Mouse (Mus musculus) forebrain, embryonic 16.5 days (tissue): ENCODE measurements around the gene Rab11a. TPM values are rescaled to one million over a fixed set of nuclear protein-coding genes. Genes with fewer than 3 reads are reported as not detected.

Experiments used
- ATAC-seq: fragments of 200-750 bp; cut with Nextera tagmentation; 2 replicates; pipeline ENCODE4 v1.8.0; 2017; ENCODE audit warnings: mild to moderate bottlenecking, moderate library complexity
- H3K27ac ChIP-seq: fragments of 300-500 bp; sonication (generic); 2 replicates; pipeline ENCODE4 v1.5.1; 2014; ENCODE audit warnings: low read length, control low read depth
- H3K27me3 ChIP-seq: fragments of 300-500 bp; sonication (generic); replicated peaks from 2 replicates; pipeline ENCODE4 v1.6.1; 2014; ENCODE audit warnings: low read length; ENCODE audit not compliant: control insufficient read depth, insufficient read depth
- H3K36me3 ChIP-seq: fragments of 300-500 bp; sonication (generic); 2 replicates; pipeline ENCODE4 v1.6.1; 2014; ENCODE audit not compliant: control insufficient read depth, insufficient read depth
- H3K4me1 ChIP-seq: fragments of 300-500 bp; sonication (generic); replicated peaks from 2 replicates; pipeline ENCODE4 v1.6.1; 2014; ENCODE audit warnings: low read length; ENCODE audit not compliant: control insufficient read depth, insufficient read depth
- H3K4me2 ChIP-seq: fragments of 300-500 bp; sonication (generic); 2 replicates; pipeline ENCODE4 v1.6.1; 2014; ENCODE audit warnings: mild to moderate bottlenecking, low read length, control low read depth
- H3K4me3 ChIP-seq: fragments of 300-500 bp; sonication (generic); replicated peaks from 2 replicates; pipeline ENCODE4 v1.5.1; 2014; ENCODE audit warnings: mild to moderate bottlenecking, low read length, control low read depth
- H3K9ac ChIP-seq: fragments of 300-500 bp; sonication (generic); replicated peaks from 2 replicates; pipeline ENCODE4 v1.6.1; 2014; ENCODE audit warnings: low read depth, low read length, control low read depth
- H3K9me3 ChIP-seq: fragments of 300-500 bp; sonication (generic); 2 replicates; pipeline ENCODE4 v1.6.1; 2016; ENCODE audit warnings: low read length; ENCODE audit not compliant: control insufficient read depth
- WGBS: fragments of 180-500 bp; shearing (Covaris S2); extraction: QIAGEN DNeasy Blood & Tissue Kit; methylation state at CpG from one replicate; pipeline ENCODE4 v1.1.7; 2014; 5-methylcytosine and 5-hydroxymethylcytosine counted together
- polyA plus RNA-seq: library from polyadenylated mRNA; unstranded; fragments of >200 nt; fragmentation: Nextera tagmentation; extraction: Ambion mirVana; gene quantifications from 2 replicates; pipeline ENCODE4 v1.2.1, GENCODE M21; 2015

The Rab11a gene
- polyA plus RNA-seq, result 396 and 403 TPM in 2 replicates

DNA sequence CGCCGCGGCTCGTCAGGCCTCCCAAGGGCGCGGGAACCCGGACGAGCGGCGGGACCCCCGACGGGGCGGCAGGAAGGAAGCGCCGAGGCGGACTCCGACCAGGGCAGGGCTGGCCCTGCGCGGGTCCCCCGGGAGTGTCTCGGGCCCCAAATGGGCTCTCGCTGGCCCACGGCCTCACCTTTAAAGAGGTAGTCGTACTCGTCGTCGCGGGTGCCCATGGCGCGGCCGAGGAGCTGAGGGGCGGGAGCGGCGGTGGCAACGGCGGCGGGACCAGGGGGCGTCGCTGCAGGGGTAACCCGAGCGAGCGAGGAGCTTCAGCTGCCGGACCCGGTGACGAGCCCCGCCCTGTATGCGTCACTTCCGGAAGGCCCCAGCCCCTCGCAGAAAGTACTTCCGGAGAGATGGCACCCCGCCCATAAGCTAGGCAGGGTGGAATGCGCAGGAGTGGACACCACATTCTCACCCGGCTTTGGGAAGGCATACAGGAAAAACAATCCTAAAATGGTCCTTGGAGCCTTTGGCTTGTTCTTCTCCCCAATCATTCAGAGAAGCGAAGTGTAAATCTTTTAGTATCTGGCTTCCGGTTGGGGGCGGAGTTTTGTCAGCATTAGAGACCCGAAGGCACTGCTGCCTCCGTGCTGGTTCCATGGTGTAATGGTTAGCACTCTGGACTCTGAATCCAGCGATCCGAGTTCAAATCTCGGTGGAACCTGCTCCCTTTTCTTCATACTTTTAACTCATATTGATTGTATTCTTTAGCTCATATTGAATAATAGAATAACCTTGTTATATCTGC is at the start of gene Rab11a:
Gene Rab11a (minus strand): TSS at position 353 of the 796 bp plus-strand sequence.
- H3K4me2 ChIP-seq, result peak within 1 kb of the TSS; percentile 82
- H3K9ac ChIP-seq, result peak within 1 kb of the TSS; percentile 76
- H3K27ac ChIP-seq, result peak within 1 kb of the TSS; percentile 96
- H3K36me3 ChIP-seq, result no peaks in the 10 kb centered on the region
- under 1% methylated on average over 59 of the region's 61 CpGs for WGBS
- peak within 1 kb of the TSS; percentile 65 for H3K4me3 ChIP-seq
- no peaks in the 10 kb centered on the region for H3K9me3 ChIP-seq
- H3K4me1 ChIP-seq, result peaks cover 8% of the 10 kb centered on the region
- no peaks in the 10 kb centered on the region for H3K27me3 ChIP-seq
- peak; percentile 97 for ATAC-seq

DNA sequence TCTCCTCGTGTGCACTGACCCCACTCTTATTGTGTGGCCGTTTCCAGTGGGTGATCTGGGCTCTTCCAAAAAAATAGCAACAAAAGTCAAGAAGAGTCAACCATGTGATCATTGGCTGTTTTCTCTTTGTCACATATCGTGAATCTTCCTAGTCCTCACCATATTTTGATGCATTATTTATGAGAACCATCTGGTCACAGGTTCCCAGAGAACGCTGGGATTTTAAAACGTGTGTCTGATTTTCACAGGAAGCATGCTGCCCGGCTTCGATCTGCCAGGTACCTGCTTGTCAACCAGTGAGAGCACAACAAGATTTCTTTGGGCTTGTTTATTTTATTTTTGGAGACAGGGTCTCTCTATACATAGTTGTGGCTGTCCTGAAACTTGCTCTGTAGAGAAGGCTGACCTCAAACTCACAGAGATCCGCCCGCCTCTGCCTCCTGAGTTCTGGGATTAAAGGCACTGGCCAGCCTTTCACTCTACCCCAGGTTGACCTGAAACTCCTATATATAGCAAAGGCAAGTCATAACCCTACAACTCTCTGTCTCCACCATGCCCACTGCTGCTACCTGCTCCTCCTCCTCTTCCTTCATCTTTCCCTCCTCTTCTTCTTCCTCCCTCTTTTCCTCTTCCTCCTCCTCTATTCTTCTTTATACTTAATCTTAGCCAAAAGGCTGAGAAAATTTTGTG is 48.8 kb upstream of the Rab11a start:
- 69% methylated on average over 9 of the region's 9 CpGs for WGBS
- ATAC-seq, result no peak
- peak overlapping the region; percentile 20; the same call in 1 of the 2 replicates for H3K27ac ChIP-seq

DNA sequence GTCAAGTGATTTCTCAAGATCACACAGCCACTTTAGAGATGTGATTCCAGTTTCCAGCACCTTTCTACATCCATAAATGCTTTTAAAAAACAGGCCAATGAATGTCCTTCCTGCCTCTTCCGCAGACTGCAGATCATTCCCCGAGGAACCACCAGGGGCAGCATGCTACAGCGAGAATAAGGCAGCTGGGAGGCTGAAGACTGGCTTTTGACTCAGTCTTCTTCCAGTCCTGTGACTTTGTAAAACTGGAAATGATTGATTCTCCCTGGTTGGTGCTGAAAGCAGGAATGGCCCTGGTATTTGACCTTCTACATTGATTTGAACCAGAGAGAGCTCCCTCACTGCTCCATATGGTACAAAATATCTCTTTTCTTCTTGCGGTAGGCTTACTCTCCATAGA is 47.3 kb upstream of the Rab11a start:
- WGBS, result 45% methylated on average over 4 of the region's 4 CpGs
- no peak overlapping the region for H3K27ac ChIP-seq
- no peak overlapping the region for H3K4me3 ChIP-seq
- H3K36me3 ChIP-seq, result no peaks in the 10 kb centered on the region
- no peaks in the 10 kb centered on the region for H3K9me3 ChIP-seq
- ATAC-seq, result no peak
- H3K4me2 ChIP-seq, result no peak overlapping the region
- H3K4me1 ChIP-seq, result no peaks in the 10 kb centered on the region; the same call in 1 of the 2 replicates
- H3K27me3 ChIP-seq, result no peaks in the 10 kb centered on the region
- H3K9ac ChIP-seq, result no peak overlapping the region

More for the DNA sequence above, 48.8 kb upstream of the Rab11a start:
- Histone ChIP-seq H3K4me2 (no peak overlapping the region), H3K9ac (no peak overlapping the region), H3K4me1 (peaks cover 4% of the 10 kb centered on the region; the same call in 1 of the 2 replicates), H3K27me3 (no peaks in the 10 kb centered on the region), H3K36me3 (no peaks in the 10 kb centered on the region), H3K9me3 (no peaks in the 10 kb centered on the region), H3K4me3 (no peak overlapping the region)

DNA sequence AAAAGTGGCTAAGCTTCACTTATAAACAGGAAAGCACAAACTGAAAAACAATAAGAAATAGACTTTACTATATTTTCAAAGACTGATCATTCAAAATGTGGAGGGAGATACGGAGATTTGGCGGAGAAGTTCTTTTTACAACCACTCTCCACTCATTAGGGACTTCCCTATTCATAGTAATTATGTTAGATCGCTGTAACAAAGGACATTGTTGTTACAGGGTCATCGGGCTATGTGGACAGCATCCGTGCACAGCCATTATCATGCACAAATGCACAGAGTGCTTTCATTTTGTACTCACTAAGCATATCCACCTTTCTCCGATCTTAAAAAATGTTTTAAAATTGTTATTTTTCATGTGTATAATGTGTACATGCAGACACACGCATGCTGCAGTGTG is 46.0 kb upstream of the Rab11a start:
- ATAC-seq, result no peak
- 63% methylated on average over 7 of the region's 7 CpGs for WGBS
- H3K9ac ChIP-seq, result no peak overlapping the region
- no peak overlapping the region for H3K4me3 ChIP-seq
- no peaks in the 10 kb centered on the region for H3K36me3 ChIP-seq
- H3K27me3 ChIP-seq, result no peaks in the 10 kb centered on the region
- H3K27ac ChIP-seq, result no peak overlapping the region
- H3K4me2 ChIP-seq, result no peak overlapping the region
- no peaks in the 10 kb centered on the region for H3K9me3 ChIP-seq
- no peaks in the 10 kb centered on the region; the same call in 1 of the 2 replicates for H3K4me1 ChIP-seq

DNA sequence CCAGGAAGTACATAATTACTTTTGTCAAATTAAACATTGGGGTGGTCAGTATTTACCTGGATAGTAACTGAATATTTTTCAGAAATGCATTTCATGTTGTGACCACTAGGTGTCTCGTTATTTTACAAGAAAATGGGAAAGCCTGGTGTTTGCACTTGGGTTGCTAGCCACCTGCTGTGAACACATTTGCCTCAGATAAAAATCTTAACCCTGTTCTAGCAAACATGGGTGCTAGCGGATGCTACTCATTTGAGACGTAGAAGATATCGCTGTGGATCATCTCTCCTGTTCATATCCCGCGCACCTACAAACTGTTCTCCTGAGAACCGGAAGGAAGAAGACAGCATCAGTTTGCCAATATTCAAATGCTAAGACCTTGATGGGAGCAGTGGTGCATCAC is 42.1 kb upstream of the Rab11a start:
- Histone ChIP-seq H3K27me3 (no peaks in the 10 kb centered on the region), H3K9me3 (no peaks in the 10 kb centered on the region), H3K36me3 (no peaks in the 10 kb centered on the region), H3K4me1 (peaks cover under 1% of the 10 kb centered on the region; the same call in 1 of the 2 replicates), H3K27ac (no peak overlapping the region), H3K4me3 (no peak overlapping the region), H3K9ac (no peak overlapping the region), H3K4me2 (no peak overlapping the region)
- 51% methylated on average over 7 of the region's 7 CpGs for WGBS
- ATAC-seq, result no peak

DNA sequence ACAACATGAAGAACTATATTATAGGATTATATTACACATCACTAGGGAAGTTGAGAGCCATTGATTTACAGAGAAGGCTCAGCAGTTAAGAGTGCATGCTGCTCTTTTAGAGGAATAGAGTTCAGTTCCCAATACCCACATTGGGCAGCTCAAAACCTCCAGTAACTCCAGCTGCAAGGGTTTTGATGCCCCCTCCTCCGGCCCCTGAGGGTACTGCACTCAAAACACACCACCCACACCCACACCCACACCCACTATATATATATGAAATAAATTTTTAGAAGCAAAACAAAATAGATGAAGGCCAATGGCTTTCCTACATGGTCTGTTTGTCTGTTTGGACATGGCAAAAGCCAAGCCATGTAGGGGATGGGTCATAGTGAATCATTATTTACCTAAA is 40.6 kb upstream of the Rab11a start:
- Histone ChIP-seq H3K36me3 (no peaks in the 10 kb centered on the region), H3K27ac (no peak overlapping the region), H3K4me1 (peaks cover 5% of the 10 kb centered on the region; the same call in 1 of the 2 replicates), H3K9me3 (no peaks in the 10 kb centered on the region), H3K9ac (no peak overlapping the region), H3K27me3 (no peaks in the 10 kb centered on the region), H3K4me3 (no peak overlapping the region), H3K4me2 (no peak overlapping the region)
- no peak for ATAC-seq
- WGBS, result 86% methylated on average over 1 of the region's 1 CpGs

DNA sequence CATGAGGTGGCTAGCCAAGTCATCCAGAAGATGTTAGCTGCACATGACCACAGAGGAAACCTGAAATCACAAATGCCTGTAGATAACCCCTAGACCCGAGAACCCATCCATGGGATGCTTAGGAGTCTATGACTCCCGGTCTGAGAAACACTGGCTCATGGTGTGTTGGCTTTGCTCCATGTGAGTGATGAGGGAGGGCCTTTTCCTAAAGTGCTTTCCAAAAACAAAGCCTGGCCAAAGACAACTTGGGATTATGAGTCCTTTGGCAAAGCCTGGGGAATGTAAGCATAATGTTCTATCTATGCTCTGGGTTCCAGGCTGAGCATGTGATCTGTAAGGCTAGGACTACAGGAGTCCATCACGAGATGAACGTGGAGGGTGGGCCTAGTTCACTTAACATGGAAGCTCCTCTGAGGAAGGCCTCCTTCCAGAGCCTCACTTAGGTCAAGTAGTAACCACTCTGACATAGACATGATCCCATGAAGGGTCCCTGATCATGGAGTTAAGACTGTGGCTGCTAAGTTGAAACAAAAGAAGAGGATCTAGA is 40.0 kb upstream of the Rab11a start:
- H3K27me3 ChIP-seq, result no peaks in the 10 kb centered on the region
- no peak overlapping the region for H3K27ac ChIP-seq
- no peaks in the 10 kb centered on the region for H3K36me3 ChIP-seq
- peaks cover 5% of the 10 kb centered on the region; the same call in 1 of the 2 replicates for H3K4me1 ChIP-seq
- no peak overlapping the region for H3K4me2 ChIP-seq
- no peak overlapping the region for H3K4me3 ChIP-seq
- no peak for ATAC-seq
- 90% methylated on average over 4 of the region's 4 CpGs for WGBS
- no peak overlapping the region for H3K9ac ChIP-seq
- no peaks in the 10 kb centered on the region for H3K9me3 ChIP-seq

DNA sequence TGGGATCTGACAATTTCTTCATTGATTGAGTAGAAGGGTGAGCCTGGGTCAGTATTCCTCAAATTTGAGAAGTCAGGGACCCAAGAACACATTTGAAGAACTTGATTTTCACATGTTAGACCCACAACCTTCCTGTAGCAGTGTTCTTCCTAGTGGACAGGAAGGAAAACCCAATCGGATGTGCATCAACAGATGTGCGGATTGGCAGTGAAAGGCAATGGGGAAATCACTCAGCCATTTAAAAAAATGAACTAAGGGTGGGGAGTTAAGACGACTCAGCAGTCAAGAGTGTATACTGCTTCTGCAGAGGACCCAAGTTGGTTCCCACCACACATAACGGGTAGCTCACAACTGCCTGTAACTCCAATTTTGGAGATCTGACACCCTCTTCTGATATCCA is 37.9 kb upstream of the Rab11a start:
- no peaks in the 10 kb centered on the region for H3K27me3 ChIP-seq
- no peak overlapping the region for H3K4me3 ChIP-seq
- H3K36me3 ChIP-seq, result no peaks in the 10 kb centered on the region
- H3K4me2 ChIP-seq, result no peak overlapping the region
- H3K9ac ChIP-seq, result no peak overlapping the region
- H3K9me3 ChIP-seq, result no peaks in the 10 kb centered on the region
- peaks cover 5% of the 10 kb centered on the region; the same call in 1 of the 2 replicates for H3K4me1 ChIP-seq
- no peak for ATAC-seq
- H3K27ac ChIP-seq, result no peak overlapping the region
- WGBS, result 85% methylated on average over 4 of the region's 4 CpGs

DNA sequence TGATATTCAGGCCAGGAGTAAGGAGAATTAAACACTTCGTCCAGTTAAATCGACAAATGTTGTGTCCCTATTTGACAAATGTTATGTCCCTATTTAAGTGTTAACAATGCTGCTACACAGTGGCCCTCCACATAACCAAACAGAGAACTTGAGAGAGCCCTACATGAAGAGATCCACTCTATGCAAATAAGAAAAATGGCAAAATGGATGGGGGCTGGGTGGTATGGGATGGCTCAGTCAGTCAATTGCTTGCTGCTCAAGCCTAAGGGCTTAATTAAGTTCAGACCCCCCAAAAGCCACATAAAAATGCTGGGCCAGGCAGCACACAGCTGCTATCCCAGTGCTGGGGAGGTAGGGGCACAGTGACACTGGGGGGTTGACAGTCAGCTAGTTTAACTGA is 37.3 kb upstream of the Rab11a start:
- Histone ChIP-seq H3K9me3 (no peaks in the 10 kb centered on the region), H3K4me3 (no peak overlapping the region), H3K27me3 (no peaks in the 10 kb centered on the region), H3K4me1 (peaks cover 5% of the 10 kb centered on the region; the same call in 1 of the 2 replicates), H3K9ac (no peak overlapping the region), H3K4me2 (no peak overlapping the region), H3K27ac (no peak overlapping the region), H3K36me3 (no peaks in the 10 kb centered on the region)
- ATAC-seq, result no peak
- 59% methylated on average over 2 of the region's 2 CpGs for WGBS
